In genomic region chr17:83096451-83096850, GRCm38 (mm10) we compare ENCODE assay signal across 10 mouse cellular contexts.
"Had no signal": no experiment of that assay in that cellular context is flagged by ENCODE, and none has a peak within 500 bp of the region (broad histone marks: within the 10 kb centered on the region; RNA-seq: fewer than 3 reads in every experiment).

No protein-coding gene starts in this region.

- H3K27ac ChIP-seq: limb, embryonic 15.5 days; liver, embryonic 12.5 days; midbrain, embryonic 12.5 days; neural tube, embryonic 13.5 days; stomach, embryonic 15.5 days had no signal

- H3K4me1 ChIP-seq: midbrain, embryonic 12.5 days; stomach, embryonic 15.5 days had no signal

- ATAC-seq: liver, embryonic 12.5 days; midbrain, embryonic 16.5 days had no signal

- H3K4me2 ChIP-seq: limb, embryonic 15.5 days; liver, embryonic 12.5 days; midbrain, embryonic 12.5 days; neural tube, embryonic 13.5 days; stomach, embryonic 15.5 days had no signal

- H3K27me3 ChIP-seq: liver, embryonic 12.5 days; neural tube, embryonic 13.5 days; stomach, embryonic 15.5 days had no signal

- H3K9ac ChIP-seq: limb, embryonic 15.5 days; liver, embryonic 12.5 days; midbrain, embryonic 12.5 days; neural tube, embryonic 13.5 days; stomach, embryonic 15.5 days had no signal

- H3K36me3 ChIP-seq: limb, embryonic 15.5 days; liver, embryonic 12.5 days; midbrain, embryonic 12.5 days; neural tube, embryonic 13.5 days; stomach, embryonic 15.5 days had no signal

- DNase-seq: kidney, postnatal 14 days; layer of hippocampus, postnatal 36 days; lung, postnatal 14 days; thymus, postnatal 4 days had no signal

- H3K9me3 ChIP-seq: limb, embryonic 15.5 days; liver, embryonic 12.5 days; midbrain, embryonic 12.5 days; neural tube, embryonic 13.5 days; stomach, embryonic 15.5 days had no signal

- H3K4me3 ChIP-seq: limb, embryonic 15.5 days; liver, embryonic 12.5 days; midbrain, embryonic 12.5 days; neural tube, embryonic 13.5 days; stomach, embryonic 15.5 days had no signal
